Mouse (Mus musculus) erythroblast, adult 5-6 weeks (primary cell): ENCODE measurements around the gene Knstrn. TPM values are rescaled to one million over a fixed set of nuclear protein-coding genes. Genes with fewer than 3 reads are reported as not detected.
A peak's percentile ranks its signal among the peaks of the same experiment; 100 is the strongest.

ENCODE experiments used
- ATAC-seq: replicated peaks from 2 replicates; pipeline ENCODE4 v1.8.0; 2016; ENCODE audit warnings: moderate number of reproducible peaks, mild to moderate bottlenecking, moderate TSS enrichment, inconsistent platforms; ENCODE audit not compliant: poor library complexity, low FRiP score, severe bottlenecking
- total RNA-seq, 2 experiments: library from RNA; stranded (forward) in 1 of 2; stranded (reverse) in 1 of 2; fragments of 150-400 nt in 1 of 2; fragments of 200-764, 138-1000 nt in 1 of 2; gene quantifications; 2 replicates each; pipeline versions ENCODE4 v1.2.3 to v1.2.4; 2015 to 2017; ENCODE audit warnings: low replicate concordance in 2 of 2

The Knstrn gene
- total RNA-seq, 2 experiments from 2014 or later = 19.8 to 67.3 TPM

GRCm38 (mm10) chr2:118790221-118790550, 23.6 kb upstream of the Knstrn start:
- no peak for ATAC-seq

DNA sequence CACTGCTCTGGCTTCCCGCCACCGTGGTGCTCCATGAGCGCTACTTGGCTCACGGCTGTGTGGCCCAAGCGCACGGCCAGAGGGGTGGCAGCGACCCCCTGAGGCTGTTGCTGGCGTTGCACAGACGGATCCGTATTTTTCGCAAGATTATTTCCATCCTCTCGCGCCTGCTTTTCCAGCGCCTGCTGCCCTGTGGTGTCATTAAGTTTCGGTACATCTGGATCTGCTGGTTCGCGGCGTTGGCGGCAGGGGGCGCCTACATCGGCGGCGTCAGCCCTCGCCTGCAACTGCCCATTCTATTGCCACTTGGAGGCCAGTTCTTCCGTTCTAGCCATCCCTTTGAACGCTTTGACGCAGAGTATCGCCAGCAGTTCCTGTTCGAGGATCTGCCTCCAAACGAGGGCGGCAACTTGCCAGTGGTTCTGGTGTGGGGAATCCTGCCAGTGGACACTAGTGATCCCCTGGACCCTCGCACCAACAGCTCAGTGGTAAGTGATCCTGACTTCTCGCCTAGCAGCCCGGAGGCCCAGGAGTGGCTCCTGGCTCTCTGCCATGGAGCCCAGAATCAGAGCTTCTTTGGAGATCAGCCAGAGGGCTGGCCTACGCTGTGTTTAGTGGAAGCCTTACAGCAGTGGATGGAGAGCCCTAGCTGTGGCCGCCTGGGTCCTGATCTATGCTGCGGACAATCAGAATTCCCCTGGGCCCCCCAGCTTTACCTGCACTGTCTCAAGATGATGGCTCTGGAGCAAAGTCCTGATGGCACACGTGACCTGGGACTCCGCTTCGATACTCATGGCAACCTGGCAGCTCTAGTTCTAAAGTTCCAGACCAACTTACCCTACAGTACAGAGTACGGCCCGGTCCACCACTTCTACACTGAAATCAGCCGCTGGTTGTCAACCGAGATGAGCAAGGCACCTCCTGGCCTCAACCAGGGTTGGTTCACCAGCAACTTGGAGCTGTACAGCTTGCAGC, 23.0 kb upstream of the Knstrn start:
- ATAC-seq = peak; percentile 55; the same call in 1 of the 2 replicates

- ATAC-seq = no peak
These were observed 22.1 kb upstream of the Knstrn start for GRCm38 (mm10) chr2:118791591-118792258.

DNA sequence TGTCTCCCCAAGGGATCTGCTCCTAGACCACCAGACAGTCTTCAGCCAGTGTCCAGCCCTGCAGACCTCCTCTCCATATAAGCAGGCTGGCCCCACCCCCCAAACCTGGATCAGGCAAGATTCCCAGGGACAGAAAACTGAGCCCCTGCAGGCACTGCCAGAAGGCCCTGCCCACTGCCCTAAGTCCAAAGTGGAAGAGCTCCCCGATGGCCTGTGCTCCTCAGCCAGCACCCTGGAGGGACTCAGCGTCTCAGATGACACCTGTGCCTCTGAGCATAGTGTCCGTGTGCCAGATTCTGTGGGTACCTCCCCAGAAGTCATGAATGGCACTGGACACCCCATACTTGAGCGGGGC, 21.6 kb upstream of the Knstrn start:
- no peak for ATAC-seq

- ATAC-seq = no peak
These were observed 20.2 kb upstream of the Knstrn start for GRCm38 (mm10) chr2:118793636-118794035.

DNA sequence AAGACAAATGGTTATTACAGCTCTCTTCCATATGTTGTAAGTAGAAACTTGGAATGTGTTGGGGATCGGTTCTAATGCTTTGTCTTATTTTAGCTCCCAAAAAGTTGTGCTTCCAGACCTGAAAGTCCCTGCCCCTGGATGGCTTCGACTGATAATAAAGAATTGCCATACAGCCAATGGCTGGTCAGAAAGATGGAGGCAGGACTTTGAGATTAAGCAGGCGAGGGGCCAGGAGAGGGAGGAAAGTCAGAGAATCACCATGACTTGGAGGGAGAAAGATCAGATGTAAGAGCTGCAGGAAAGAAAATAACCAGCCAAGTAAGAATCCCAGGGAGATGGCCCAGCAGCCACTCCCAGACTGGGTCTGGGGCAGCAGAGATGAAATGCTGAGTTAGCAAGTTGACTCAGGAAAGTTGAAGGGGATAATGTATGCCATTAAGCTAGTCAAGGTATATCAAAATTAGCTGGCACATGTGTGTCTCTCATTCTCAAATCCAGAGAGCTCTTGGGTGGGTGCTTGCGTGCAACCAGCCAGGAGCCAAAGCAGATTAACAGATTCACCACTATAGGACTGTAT, 11.2 kb upstream of the Knstrn start:
- peak; percentile 47; the same call in 1 of the 2 replicates for ATAC-seq

- ATAC-seq = no peak
These were observed 9.3 kb upstream of the Knstrn start for GRCm38 (mm10) chr2:118804474-118804873.

DNA sequence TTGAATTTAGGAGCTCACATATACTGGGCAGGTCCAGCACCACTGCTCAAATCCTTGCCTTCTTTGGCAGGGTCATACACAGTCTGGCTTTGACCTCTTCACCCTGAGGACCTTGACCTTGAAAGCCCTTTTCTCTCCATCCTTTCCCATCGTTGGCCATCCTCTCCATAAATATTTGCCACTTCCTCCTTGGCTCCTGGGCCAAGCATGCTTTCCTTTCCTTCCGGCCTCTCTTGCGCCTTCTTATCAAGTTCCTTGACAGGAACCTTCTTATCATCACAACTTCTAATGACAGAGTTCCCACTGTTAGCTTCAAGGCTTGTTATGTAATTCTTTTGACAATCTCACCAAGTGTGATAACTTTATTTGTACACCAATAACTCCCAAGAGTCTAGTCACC, 8.7 kb upstream of the Knstrn start:
- ATAC-seq = no peak

- ATAC-seq = no peak
These were observed 8.0 kb upstream of the Knstrn start for GRCm38 (mm10) chr2:118805756-118806155.

- peak; percentile 36; the same call in 1 of the 2 replicates for ATAC-seq
These were observed 6.9 kb upstream of the Knstrn start for GRCm38 (mm10) chr2:118806860-118807259.

DNA sequence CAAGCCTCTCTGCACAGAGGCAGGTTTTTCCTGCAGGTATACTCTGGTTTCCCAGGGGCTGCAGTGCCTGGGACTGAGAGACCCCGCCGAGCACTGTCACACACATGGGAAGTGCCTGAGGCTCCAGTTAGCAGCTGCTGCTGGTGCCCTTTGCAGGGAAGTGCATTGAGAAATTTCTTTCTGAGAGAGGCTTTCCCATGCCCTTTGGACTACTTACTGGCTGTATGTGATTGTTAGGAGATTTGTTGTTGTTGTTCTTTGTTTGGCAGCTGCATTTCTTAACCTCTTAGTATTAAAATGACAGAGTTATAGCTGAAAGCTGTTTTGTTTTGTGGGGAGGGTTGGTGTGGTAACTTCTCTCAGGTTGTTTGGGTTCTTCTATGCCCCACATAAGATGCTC, 2.9 kb upstream of the Knstrn start:
- no peak for ATAC-seq

GRCm38 (mm10) chr2:118812724-118813123, 1.1 kb upstream of the Knstrn start:
- no peak for ATAC-seq

DNA sequence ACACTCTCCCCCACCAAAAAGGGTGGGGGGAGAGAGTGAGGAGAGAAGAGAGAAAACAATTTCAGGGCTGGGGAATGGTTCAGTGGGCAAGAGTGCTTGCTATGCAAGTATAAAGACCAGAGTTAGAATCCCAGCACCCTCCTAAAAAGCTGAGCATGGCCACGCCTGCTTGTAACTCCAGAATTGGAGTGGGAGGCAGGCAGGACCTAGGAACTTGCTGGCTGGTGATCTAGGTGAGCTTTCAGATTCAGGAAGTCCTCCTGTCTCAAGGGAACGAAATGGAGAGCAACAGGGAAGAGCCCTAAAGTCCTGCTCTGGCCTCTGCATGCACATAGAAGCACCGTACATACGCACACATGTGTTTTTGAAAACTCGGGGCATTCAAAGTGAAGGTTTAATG, 9.0 kb downstream of the Knstrn start:
- ATAC-seq = no peak

DNA sequence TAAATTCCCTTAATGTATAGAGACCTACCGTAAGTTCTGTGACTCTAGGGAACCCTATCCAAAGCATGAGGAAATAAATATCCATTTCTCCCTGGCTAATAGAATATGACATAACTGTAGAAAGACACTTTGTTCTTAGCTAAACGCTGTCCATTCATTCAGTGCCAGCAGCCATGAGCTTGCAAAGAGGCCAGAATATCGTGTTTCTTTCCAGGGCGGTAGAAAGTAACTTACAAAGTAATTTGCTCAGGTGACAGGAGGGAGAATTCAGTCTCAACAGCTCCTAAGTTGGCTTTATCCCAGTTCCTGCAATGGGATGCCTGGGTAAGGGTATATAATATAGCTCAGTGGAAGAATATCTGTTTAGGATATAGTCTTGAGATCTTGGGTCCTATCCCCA, 10.6 kb downstream of the Knstrn start:
- no peak for ATAC-seq

GRCm38 (mm10) chr2:118829096-118829495, 15.3 kb downstream of the Knstrn start:
- no peak for ATAC-seq

GRCm38 (mm10) chr2:118834061-118834460, 20.3 kb downstream of the Knstrn start:
- no peak for ATAC-seq

DNA sequence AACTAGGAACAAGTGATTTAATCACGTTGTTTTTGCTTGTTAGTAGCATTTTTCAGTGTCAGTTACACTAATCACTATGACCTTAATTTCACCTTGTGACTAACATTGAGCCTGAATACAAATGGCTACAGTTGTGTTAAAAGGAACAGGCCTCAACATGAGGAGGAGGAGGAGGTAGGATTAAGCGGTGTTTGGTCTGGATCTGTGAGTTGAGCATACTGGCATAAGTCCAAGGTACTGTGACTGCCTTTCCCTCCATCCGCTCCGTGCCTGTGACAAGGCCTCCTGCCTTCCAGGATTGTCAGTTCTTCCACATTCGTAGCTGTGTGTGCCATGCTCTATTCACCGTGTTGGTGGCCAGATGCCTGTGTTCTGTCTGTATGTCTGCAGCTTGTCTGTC, 21.3 kb downstream of the Knstrn start:
- ATAC-seq = no peak

- no peak for ATAC-seq
These were observed 24.5 kb downstream of the Knstrn start for GRCm38 (mm10) chr2:118838330-118838729.

GRCm38 (mm10) chr2:118841186-118841585, 27.4 kb downstream of the Knstrn start:
- no peak for ATAC-seq

GRCm38 (mm10) chr2:118841774-118842173, 28.0 kb downstream of the Knstrn start:
- ATAC-seq = peak; percentile 79

- no peak for ATAC-seq
These were observed 30.6 kb downstream of the Knstrn start for GRCm38 (mm10) chr2:118844427-118844826.
